Mouse (Mus musculus) heart, postnatal 0 days (tissue): Measurements from ENCODE around the gene Lmo7.

ENCODE experiments used
- CTCF ChIP-seq: IDR thresholded peaks from 2 replicates; pipeline ENCODE4 v1.5.1; 2016; ENCODE audit warnings: antibody characterized with exemption, control low read depth, low read depth
- EP300 ChIP-seq: IDR thresholded peaks from 2 replicates; pipeline ENCODE4 v1.6.1; 2016; ENCODE audit warnings: antibody characterized with exemption, low read depth

DNA sequence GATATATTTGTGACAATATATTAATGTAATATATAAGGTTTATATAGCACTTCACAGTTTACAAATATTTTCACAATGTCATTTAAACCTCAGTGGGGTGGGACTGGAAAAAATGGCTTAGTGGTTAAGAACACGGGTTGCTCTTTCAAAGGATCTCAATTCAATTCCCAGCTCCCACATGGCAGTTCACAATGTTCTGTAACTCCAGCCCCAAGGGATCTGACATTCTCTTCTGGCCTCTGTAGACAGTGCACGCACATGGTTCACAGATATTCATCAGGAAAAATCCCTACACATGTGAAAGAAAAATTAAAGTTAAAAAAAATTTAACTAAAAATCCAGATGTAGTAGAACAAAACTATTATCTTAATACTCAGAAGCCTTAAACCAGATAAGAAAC, 41.4 kb upstream of the Lmo7 start:
- no peak for TF ChIP-seq CTCF
- no peak for TF ChIP-seq EP300
